Mouse (Mus musculus) embryonic fibroblast, embryonic 13.5 days (primary cell): Measurements from ENCODE around the gene Aurkaip1.

Experiments used
- CTCF ChIP-seq: IDR thresholded peaks from 2 replicates; pipeline ENCODE4 v1.5.1; 2011; ENCODE audit warnings: mild to moderate bottlenecking, control low read depth, low read length, moderate library complexity, borderline replicate concordance; ENCODE audit not compliant: insufficient read depth
- POLR2A ChIP-seq: IDR thresholded peaks from 2 replicates; pipeline ENCODE4 v1.6.1; 2011; ENCODE audit warnings: low read depth, mild to moderate bottlenecking, control low read depth, low read length, moderate library complexity

- TF ChIP-seq CTCF (no peak), POLR2A (no peak)
Measured at GRCm38 (mm10) chr4:155829866-155830265, 1.2 kb upstream of the Aurkaip1 start.
